Mouse (Mus musculus): ENCODE measurements around the gene Gm28372. TPM values are rescaled to one million over a fixed set of nuclear protein-coding genes. Genes with fewer than 3 reads are reported as not detected.

Gm28372 gene
- total RNA-seq, 2 experiments from 2014 or later, result not detected

- peak; percentile 81 to 86 for DNase-seq (ENCODE audit: low spot score in 2 of 2)
These were observed 6.8 kb downstream of the Gm28372 start for GRCm38 (mm10) chr2:130411558-130412495.

- DNase-seq (ENCODE audit: low spot score in 2 of 2), result no peak
These were observed 7.7 kb downstream of the Gm28372 start for GRCm38 (mm10) chr2:130412775-130413174.

GRCm38 (mm10) chr2:130414094-130414856 lies 9.2 kb downstream of the Gm28372 start:
- no peak for DNase-seq (ENCODE audit: low spot score in 2 of 2)

GRCm38 (mm10) chr2:130421781-130422620 lies 17.0 kb downstream of the Gm28372 start:
- no peak for DNase-seq (ENCODE audit: low spot score in 2 of 2)

GRCm38 (mm10) chr2:130423397-130424125 lies 18.5 kb downstream of the Gm28372 start:
- peak; percentile 73 to 81 for DNase-seq (ENCODE audit: low spot score in 2 of 2)

GRCm38 (mm10) chr2:130424126-130424853 lies 19.3 kb downstream of the Gm28372 start, which contains the start of the genes Vps16 and Pced1a:
Gene Vps16, plus strand, starts transcription at chr2:130424339.
Gene Pced1a, minus strand, starts transcription at chr2:130424701.
- DNase-seq (ENCODE audit: low spot score in 2 of 2), result peak; percentile 90 to 95

GRCm38 (mm10) chr2:130425112-130425511 lies 20.1 kb downstream of the Gm28372 start:
- no peak for DNase-seq (ENCODE audit: low spot score in 2 of 2)

GRCm38 (mm10) chr2:130429851-130430250 lies 24.8 kb downstream of the Gm28372 start:
- no peak for DNase-seq (ENCODE audit: low spot score in 2 of 2)

GRCm38 (mm10) chr2:130430484-130430883 lies 25.4 kb downstream of the Gm28372 start:
- DNase-seq (ENCODE audit: low spot score in 2 of 2), result no peak

- no peak for DNase-seq (ENCODE audit: low spot score in 2 of 2)
These were observed 27.1 kb downstream of the Gm28372 start for GRCm38 (mm10) chr2:130432157-130432556.

- DNase-seq (ENCODE audit: low spot score in 2 of 2), result peak; percentile 44 to 66
These were observed 28.1 kb downstream of the Gm28372 start for GRCm38 (mm10) chr2:130433152-130433551.

- no peak for DNase-seq (ENCODE audit: low spot score in 2 of 2)
These were observed 31.7 kb downstream of the Gm28372 start for GRCm38 (mm10) chr2:130436769-130437168.

GRCm38 (mm10) chr2:130438861-130439260 lies 33.8 kb downstream of the Gm28372 start:
- DNase-seq (ENCODE audit: low spot score in 2 of 2), result no peak

GRCm38 (mm10) chr2:130439840-130440480 lies 34.9 kb downstream of the Gm28372 start:
- DNase-seq (ENCODE audit: low spot score in 2 of 2), result no peak

- DNase-seq (ENCODE audit: low spot score in 2 of 2), result no peak
These were observed 37.1 kb downstream of the Gm28372 start for GRCm38 (mm10) chr2:130442162-130442561.

GRCm38 (mm10) chr2:130448449-130448848 lies 43.4 kb downstream of the Gm28372 start:
- DNase-seq (ENCODE audit: low spot score in 2 of 2), result no peak

- DNase-seq (ENCODE audit: low spot score in 2 of 2), result peak in 1 of 2 experiments; percentile 13
These were observed 44.2 kb downstream of the Gm28372 start for GRCm38 (mm10) chr2:130449021-130449793.

- peak; percentile 90 to 93 for DNase-seq (ENCODE audit: low spot score in 2 of 2)
These were observed 44.9 kb downstream of the Gm28372 start, which contains the start of gene Ptpra for GRCm38 (mm10) chr2:130449794-130450433. Gene Ptpra, plus strand, starts transcription at chr2:130450278.
